Mouse (Mus musculus) cerebellum, adult 11-12 months (tissue): ENCODE measurements around the gene Tex19.1.
"Not testable (repeated sequence)": the region's sequence is repeated elsewhere in the genome, so short reads cannot be mapped to it uniquely, and the experiment has no call there.

ENCODE experiments used
- DNase-seq: peaks from one replicate; pipeline ENCODE4 v3.0.0; 2022

The Tex19.1 gene

DNA sequence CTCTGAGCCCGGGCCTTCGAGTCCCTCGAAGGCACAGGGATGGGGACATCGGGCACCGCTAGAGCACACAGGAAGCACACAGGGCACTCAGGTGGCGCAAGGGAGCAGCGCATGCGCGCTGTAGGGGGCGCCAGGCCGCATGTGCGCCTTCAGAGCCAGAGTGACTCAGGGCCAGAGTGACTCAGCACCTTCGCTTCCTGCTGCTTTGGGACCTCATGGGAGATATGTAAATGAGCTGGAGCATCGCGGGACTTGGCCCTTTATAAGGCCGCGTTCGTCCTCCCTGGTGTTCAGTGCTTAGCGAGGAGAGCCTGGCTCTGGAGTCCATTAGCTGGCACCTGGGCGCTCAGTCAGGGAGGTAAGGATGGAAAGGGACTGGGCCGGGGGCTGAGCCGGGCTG, at the start of gene Tex19.1:
Tex19.1 (plus strand) TSS at position 279 of the 400 bp plus-strand sequence.
- no peak for DNase-seq

DNA sequence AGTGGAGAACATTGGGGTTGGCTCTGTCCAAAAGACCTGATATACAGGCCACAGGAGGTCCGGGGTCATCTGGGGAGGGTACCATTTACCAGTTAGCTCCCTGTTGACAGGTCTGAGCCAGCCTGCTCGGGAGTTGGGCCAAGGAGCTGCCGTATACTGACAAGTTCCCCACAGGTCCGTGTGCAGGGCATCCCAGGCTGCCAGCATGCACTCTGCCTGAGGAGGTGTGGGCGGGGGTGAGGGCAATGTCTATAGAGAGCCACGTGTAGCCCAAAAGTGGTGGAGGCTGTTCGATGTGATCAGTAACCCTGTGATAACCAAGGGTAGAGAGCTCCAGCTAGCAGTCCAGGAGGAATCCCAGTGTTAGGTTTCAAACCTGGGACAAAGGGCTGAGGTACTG, 46.2 kb upstream of the Tex19.1 start:
- DNase-seq: no peak

DNA sequence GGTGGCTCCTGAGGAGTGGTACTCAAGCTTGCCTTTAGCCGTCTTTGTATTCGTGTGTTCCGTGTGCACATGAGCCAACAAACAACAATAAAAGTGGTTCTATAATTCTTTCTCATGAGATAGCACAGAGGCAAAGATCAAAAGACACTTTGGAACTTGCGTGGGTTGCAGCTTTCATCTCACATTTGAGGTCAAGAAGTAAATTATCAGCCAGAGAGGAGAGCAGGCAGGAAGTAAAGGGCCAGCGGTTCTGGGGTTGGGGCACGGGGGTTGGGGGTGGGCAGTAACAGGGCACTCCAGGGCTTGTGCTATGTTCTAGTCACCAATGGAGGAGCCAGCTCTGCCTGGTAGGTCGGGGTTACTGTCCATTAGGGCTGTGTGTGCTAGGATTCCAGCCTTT, 45.3 kb upstream of the Tex19.1 start:
- no peak for DNase-seq

DNA sequence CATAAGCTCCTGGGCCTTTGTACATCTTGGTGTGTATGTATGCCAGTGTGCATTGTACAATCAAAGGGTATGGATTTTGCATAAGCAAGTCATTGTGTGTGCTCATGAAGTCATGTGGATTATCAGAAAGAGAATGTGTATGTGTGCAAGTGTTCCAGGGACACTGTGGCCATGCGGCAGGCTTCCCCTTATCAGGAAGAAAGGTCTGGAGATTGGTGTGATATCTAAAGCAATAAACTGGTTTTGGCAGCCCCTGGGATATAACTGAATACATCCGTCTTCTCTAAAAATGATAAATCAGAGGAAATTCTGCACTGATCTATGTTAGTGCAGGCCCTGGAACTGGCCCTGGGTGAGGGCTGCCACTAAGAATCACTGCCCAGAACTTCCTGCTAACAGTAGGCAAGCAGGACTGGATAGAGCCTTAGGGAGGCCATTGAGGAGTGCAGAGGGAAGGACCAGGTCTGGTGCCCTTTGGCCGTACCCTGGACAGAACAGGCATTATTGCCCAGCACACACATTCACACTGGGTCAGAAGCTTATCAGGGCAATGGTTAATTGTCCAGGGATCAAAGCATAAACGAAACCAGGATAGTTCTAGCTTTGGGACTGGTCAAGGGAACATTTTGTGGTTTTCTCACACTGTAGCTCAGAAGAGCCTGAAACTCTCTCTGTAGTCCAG, 44.7 kb upstream of the Tex19.1 start:
- no peak for DNase-seq

DNA sequence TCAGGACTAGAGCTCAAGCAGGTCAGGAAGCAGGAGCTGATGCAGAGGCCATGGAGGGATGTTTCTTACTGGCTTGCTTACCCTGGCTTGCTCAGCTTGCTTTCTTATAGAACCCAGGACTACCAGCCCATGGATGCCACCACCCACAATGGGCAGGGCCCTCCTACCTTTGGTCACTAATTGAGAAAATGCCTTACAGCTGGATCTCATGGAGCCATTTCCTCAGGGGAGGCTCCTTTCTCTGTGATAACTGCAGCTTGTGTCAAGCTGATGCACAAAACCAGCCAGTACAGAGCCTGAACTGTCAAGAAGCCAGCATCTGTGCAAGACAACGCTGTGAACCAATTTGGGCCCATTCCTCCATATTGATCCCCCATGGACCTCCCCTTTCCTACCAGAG, 38.7 kb upstream of the Tex19.1 start:
- DNase-seq: not testable (repeated sequence)

DNA sequence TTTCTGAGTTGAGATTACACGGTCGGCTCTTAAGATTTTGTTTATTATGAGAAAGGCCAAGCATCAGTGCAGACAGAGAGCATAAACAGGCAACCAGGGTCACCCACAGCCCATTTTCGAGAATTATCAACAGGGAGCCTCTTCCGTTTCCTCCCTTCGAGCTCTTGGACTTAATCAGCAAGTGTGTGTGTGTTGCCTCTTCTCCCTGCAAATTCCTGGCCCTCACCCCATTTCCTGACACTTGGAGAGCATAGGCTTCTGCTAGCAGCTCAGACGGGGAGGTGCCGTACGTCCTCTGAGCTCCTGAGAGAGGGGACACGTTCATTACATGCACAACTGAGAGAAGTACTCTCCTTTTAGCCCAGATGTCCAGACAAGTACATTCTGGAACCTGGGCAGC, 37.9 kb upstream of the Tex19.1 start:
- no peak for DNase-seq

DNA sequence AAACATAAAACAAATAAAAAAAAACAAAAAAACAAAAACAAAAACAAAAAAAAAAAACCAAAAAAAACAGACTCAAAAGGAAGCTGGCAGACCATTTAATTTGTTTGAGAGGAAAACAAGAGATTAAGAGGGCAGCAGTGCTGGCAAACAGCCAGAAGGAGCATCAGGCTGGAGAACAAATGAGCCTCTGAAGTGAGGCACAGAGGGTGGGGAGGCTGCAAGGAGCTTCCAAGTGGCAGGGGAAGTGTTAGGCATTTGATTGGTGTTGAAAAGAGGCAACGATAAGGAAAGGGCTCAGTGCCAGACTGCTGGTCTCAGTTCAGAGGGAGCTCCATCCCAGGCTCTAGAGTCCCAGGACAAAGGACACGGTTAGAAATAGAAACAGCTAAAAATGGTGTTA, 36.0 kb upstream of the Tex19.1 start:
- peak; percentile 22 for DNase-seq

DNA sequence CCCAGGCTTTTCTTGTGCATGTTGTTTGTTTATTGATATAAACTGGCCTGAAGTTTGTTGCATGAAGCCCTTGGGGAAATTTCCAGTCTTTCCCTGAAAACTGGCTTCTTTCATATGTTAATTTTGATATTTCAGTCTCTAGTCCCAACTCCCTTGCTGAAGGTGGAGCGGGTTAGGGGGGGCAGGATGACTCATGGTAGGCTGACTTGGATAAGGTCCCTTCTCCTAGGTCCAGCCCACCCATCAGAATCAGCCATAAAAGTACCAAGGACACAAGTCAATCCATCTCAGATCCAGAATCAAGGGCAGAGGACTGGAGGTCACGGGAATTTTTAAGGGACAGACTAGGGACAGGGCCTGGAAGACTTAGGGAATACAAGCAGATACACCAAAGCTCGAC, 34.9 kb upstream of the Tex19.1 start:
- DNase-seq: no peak

DNA sequence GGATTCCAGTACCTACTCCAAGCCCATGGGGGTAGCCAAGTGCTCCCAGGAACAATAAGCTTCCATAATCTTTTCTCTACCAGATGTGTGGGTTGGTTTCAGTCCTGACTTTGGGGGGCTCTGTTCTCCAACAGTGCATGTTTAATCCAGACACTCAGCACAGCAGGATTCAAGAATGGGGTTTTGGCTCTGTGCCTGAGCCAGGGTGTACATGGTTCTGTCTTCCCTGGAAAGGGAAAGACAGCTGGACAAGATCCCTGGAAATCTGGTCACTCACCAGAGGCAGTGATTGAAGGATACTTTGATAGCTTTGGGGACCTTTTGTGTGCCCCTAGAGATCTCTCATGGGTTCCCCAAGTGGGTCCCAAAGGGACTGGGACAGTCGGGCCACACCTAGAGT, 34.3 kb upstream of the Tex19.1 start:
- DNase-seq: peak; percentile 6

DNA sequence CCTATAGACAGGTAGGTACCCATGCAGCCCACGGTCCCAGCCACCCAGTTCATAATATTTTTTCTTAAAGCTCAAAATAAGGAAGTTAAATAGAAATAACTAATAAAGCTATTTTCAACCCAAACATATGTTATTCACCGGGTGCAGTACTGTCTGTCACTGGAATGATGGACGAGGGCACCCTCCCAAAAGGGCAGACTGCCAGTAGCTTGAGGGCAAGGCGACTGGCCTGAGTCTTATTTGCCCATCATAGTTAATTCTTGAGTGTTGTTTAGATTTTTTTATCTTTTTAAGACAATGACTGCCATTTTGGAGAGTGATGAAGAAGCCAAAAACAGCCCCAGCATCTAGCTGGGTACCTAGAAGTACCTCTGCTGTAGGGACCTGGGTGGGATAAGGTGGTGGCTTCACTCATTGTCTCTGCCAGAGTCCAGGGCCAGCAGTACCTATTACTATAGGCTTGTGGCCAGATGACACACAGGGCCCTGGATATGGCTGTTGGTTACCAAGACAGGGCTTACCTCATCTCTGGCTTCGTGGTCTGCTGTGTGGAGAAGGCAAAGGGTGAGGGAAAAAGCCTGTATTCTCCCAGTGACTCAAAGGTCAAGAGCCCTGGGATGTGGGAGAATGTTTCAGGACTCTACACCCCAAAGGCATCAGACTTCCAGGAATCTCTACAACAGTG, 33.7 kb upstream of the Tex19.1 start:
- peak; percentile 69 for DNase-seq

DNA sequence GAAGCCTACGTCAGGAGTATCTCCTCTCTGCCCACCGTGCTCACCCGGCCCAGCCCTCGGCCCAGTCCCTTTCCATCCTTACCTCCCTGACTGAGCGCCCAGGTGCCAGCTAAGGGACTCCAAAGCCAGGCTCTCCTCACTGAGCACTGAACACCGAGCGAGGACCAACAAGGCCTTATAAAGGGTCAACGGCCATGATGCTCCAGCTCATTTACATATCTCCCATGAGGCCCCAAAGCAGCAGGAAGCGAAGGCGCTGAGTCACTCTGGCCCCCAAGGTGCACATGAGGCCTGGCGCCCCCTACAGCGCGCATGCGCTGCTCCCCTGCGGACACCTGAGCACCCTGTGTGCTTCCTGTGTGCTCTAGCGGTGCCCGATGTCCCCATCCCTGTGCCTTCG, 27.8 kb upstream of the Tex19.1 start:
- DNase-seq: no peak

DNA sequence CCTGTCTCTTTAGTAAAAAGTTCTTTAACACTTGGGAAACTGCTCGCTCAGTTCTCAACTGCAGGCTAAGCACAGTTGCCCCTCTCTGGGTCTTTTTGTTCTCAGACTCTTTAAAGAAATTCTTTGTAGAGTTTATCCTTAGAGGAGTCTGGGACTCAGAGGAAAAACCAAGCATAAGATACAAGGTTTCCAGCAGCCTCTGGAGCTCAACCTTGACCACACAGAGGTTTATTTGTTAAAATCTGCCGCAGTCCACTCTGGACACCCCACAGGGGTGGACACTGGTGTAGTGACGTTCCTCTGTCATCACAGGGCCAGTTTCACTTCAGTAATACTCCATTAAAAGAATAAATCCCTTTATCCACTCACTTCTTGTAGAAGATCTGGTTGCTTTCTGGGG, 27.4 kb upstream of the Tex19.1 start, which contains the start of gene Tex19.2:
Tex19.2 (minus strand) TSS at position 101 of the 400 bp plus-strand sequence.
- DNase-seq: no peak

DNA sequence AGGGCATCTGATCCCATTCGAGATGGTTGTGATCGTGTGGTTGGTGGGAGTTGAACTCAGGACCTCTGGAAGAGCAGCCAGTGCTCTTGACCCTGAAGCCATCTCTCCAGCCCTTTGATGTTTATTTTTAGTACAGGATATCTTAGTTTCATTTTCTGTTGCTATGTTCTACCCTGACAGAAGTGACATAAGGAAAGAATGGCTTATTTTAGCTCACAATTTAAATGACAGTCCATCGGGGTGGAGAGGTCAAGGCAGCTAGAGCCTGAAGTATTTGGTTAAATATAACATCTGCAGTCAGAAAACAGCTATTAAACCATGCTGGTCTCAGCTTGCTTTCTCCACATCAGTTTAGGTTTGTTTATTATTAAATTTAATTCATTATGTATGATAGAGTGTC, 24.8 kb upstream of the Tex19.1 start:
- DNase-seq: no peak

DNA sequence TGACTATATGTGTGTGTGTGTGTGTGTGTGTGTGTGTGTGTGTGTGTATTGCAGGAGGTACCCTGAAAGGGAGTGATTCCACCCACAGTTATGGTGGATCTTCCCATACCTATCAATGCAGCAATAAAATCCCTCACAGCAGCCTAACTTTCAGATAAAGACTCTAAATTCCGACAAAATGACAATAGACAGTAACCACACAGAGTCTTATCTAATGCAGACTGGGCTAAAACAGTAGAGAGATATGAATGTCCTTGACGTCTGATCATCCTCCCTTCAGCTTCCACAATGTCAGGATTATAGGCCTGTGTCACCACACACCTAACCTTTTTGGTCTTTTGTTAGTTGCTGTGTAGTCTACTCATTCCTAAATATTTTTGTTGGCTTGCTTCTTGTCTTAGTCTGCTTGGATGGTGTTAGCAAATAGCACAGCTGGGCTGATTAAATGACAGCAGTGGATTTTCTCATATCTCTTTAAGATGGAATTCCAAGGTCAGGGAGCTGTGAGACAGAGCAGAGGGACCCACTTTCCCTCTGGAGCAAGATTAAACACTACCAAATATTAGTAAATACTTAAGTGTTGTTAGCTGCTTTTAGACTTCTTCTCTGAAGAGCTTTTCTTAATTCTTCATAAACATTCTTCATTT, 23.8 kb upstream of the Tex19.1 start:
- DNase-seq: no peak

DNA sequence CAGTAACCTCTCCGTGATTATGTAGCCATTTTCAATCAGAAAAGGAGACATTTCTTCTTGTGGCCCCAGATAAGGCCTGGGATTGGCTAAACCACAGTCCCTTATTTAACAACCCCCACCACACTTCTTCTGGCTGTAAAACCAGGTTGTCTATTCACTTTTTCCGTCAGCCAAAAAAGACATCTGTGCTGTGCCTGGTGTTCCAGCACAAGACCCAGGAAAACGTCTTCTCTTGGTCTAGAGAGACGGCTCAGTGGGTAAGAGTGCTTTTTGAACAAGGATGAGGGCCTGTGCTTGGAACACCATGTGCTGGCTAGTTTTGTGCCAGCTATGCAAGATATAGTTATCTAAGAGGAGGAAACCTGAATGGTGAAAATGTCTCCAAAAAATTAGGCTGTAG, 22.5 kb upstream of the Tex19.1 start:
- DNase-seq: no peak

DNA sequence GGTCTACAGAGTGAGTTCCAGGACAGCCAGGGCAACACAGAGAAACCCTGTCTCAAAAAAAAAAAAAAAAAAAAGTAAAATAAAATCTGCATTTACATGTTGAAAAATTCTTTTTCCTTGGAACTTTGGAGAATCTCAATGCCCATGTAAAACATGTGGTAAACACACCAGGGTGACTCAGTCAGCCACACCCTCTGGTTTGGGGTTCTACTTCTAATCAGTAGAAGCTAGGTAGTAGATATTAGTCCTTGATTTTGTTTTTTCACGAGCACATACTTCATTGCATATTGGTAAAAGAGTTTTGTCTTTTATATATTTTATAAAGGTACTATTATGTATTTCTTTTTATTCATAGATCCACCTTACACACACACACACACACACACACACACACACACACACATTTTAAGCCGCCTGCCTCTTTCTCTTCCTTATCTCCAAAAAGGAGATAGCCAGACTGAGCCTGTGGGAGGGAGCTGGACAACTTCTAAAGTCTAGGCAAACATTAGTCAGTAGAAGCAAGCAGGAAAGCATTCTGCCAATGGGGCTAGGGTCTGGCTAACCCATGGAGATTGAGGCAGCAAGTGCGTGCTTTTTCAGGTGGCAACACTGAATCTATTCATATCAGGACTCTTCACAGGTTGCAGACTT, 20.3 kb upstream of the Tex19.1 start:
- no peak for DNase-seq

DNA sequence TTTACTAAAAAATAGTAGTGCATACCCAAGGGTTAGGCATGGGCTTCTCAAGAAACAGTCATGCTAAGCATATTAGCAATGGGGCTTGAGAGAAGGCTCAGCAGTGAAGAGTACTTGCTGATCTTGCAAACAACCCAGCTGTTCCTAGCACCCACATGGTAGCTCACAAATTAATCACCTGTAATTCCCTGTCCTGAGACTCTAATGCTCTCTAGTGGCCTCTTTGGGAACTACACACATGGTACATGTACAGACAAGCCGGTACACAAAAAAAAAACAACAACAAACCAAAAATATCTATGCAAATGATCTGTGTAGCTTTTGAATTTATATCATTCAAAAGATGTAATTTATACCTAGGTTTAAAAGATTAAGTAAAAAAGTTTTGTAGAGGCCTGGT, 19.5 kb upstream of the Tex19.1 start:
- DNase-seq: no peak

DNA sequence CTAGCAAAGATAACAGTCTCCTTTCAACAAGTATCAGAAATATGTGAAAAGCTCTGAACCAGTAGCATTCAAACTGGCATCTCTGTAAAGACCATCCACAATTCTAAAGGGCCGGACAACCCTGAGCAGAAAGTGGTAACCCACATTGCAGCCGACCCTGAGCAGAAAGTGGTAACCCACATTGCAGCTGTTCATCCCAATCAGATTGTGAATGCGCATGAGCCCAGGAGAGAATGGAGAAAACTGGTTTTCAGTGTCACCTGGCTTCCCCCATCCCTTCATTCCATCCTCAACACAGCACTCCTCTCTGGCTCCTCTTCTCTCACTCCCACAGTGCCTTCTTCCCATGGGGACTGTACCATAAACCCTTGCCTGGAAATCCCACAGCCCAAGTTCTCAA, 18.5 kb upstream of the Tex19.1 start:
- DNase-seq: no peak

DNA sequence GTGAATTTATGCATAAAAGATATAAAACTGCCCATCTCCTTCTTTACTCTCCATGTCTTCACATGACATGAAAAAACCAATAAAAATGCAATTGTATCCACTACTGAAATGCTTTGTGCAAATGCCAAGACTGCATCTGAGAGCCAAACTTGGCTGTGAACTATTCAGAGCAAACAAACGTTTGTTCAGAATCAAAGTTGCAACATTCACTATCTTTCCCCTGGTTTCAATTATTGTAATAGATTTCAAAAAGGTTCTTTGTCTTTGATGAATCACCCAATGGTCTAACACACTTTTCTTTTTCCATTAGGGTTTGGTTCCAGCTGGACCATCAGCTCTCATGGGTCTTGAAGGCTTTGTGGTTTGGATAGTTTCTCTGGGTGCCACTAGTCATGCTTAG, 16.3 kb upstream of the Tex19.1 start:
- DNase-seq: no peak

DNA sequence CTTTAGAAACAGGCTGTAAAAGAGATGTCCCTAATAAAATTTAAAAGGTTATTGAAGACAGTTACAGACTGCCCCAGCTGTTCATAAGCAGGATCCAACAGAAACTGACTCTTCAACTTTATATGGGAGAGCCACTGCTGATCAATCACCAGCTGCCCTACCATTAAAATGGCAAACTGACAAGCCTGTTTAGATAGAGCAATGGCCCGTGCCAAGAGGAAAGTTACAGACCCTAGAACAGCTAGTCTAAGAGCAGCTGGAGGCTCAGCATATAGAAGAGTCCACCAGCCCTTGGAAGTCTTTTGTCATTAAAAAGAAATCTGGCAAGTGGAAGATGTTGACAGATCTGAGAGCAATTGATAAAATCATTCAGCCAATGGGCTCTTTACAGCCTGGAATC, 11.3 kb upstream of the Tex19.1 start:
- no peak for DNase-seq

DNA sequence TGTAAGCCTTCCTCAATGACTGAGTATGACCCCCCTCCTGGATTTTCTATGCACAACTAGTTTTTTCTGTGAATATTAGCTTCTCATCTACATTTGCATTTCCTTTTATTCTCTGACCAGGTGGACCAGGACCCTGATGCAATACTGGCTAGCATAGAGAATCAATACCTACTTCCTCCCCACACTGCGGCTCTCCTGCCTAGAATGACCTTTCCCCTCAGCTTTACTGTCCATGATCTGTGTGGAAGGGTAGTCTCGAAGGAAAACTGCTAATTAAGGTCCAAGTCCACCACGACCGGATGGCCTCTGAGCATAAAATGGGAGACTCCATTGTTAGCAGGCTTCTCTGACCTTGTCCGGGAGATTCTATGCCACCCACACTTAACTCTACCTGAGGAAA, 8.3 kb upstream of the Tex19.1 start:
- DNase-seq: no peak

DNA sequence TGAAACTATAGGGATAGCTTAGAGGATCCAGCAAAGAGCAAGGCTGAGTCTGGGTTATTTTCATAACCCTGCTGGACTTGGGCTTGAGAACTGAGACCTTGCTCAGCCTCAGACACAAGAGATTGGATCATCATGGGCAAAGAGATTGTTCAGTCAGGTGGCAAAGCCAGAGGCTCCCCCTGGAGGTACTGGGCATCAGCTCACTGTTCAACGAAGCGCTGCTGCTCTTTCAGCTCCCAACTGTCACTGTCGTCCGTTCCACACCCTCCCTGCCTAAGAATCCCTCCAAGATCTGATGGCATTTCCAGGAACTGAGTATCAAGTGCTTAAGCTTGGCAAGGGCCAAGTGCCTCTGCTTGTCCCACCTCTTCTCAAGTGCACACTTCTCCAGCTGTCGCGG, 7.2 kb upstream of the Tex19.1 start:
- DNase-seq: no peak

DNA sequence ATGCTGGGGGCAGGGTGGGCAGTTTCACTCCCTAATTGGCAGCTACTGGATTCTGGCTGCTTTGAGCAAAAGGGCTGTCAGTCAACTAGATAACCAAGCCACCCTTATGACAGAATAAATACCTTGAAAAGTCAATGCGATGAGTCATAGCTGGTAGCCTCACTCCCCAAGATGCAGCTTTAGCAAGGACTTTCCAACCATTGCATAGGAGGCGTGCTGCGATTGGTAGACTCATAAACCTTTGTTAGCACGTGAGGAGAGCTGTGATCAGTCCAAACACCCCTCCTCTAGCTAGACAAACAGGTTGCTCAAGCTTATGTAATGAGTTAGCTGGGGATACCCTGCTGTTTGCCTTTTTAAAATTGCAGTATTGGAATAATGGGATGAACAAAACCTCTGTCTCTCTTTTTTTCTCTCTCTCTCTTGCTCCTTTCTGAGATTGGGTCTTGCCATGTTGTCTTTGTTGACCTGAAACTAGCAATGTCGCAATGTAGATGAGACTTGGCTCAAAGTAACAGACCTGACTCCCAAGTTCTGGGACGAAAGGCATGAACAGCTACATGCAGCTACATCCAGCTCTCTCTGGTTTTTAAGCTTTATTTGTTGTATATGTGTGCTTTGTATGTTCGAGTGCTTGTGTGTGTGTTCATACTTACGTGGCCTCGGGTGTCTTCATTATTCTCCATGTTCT, 2.5 kb upstream of the Tex19.1 start:
- DNase-seq: no peak
